Mouse (Mus musculus): ENCODE measurements at regions not wholly inside any gene's neighbourhood (a gene's known extent, or its start where the extent isn't known, plus 50 kb on each side); places are given as distances from the start of the nearest gene placed in this dataset.

GRCm38 (mm10) chr1:55983522-55984066 is 577.9 kb downstream of the Plcl1 start:
- DNase-seq (ENCODE audit: low read depth, low spot score), result no peak

GRCm38 (mm10) chr1:55997074-55997473 is 591.4 kb downstream of the Plcl1 start:
- no peak for DNase-seq (ENCODE audit: low read depth, low spot score)

All from ES-CJ7 (cell line).